Mouse (Mus musculus): ENCODE data around the gene Ifnlr1.
"Not testable (repeated sequence)": the region's sequence is repeated elsewhere in the genome, so short reads cannot be mapped to it uniquely, and the experiment has no call there.

Gene Ifnlr1

GRCm38 (mm10) chr4:135684731-135685130 is 1.4 kb upstream of the Ifnlr1 start:
- DNase-seq (ENCODE audit: low spot score in 2 of 2), result no peak

- no peak for DNase-seq (ENCODE audit: low spot score in 2 of 2)
These were observed 474 bp downstream of the Ifnlr1 start for GRCm38 (mm10) chr4:135686568-135686953.

GRCm38 (mm10) chr4:135689797-135690196 is 3.7 kb downstream of the Ifnlr1 start:
- no peak for DNase-seq (ENCODE audit: low spot score in 2 of 2)

GRCm38 (mm10) chr4:135690241-135690640 is 4.2 kb downstream of the Ifnlr1 start:
- DNase-seq (ENCODE audit: low spot score in 2 of 2), result no peak

- DNase-seq (ENCODE audit: low spot score in 2 of 2), result no peak
These were observed 6.8 kb downstream of the Ifnlr1 start for GRCm38 (mm10) chr4:135692916-135693315.

GRCm38 (mm10) chr4:135698498-135698897 is 12.4 kb downstream of the Ifnlr1 start:
- no peak for DNase-seq (ENCODE audit: low spot score in 2 of 2)

GRCm38 (mm10) chr4:135703497-135703896 is 17.4 kb downstream of the Ifnlr1 start:
- no peak for DNase-seq (ENCODE audit: low spot score in 2 of 2)

- no peak for DNase-seq (ENCODE audit: low spot score in 2 of 2)
These were observed 17.9 kb downstream of the Ifnlr1 start for GRCm38 (mm10) chr4:135704016-135704415.

GRCm38 (mm10) chr4:135706045-135706444 is 20.0 kb downstream of the Ifnlr1 start:
- DNase-seq (ENCODE audit: low spot score in 2 of 2), result no peak

GRCm38 (mm10) chr4:135709072-135709564 is 23.0 kb downstream of the Ifnlr1 start:
- DNase-seq (ENCODE audit: low spot score in 2 of 2), result peak; percentile 57 to 71

GRCm38 (mm10) chr4:135709621-135710020 is 23.5 kb downstream of the Ifnlr1 start:
- no peak for DNase-seq (ENCODE audit: low spot score in 2 of 2)

GRCm38 (mm10) chr4:135710392-135710791 is 24.3 kb downstream of the Ifnlr1 start:
- no peak for DNase-seq (ENCODE audit: low spot score in 2 of 2)

- DNase-seq (ENCODE audit: low spot score in 2 of 2), result no peak
These were observed 28.7 kb downstream of the Ifnlr1 start for GRCm38 (mm10) chr4:135714776-135715175.

GRCm38 (mm10) chr4:135716438-135716837 is 30.4 kb downstream of the Ifnlr1 start:
- not testable (repeated sequence) for DNase-seq (ENCODE audit: low spot score in 2 of 2)

GRCm38 (mm10) chr4:135722540-135723290 is 36.6 kb downstream of the Ifnlr1 start:
- no peak for DNase-seq (ENCODE audit: low spot score in 2 of 2)

- DNase-seq (ENCODE audit: low spot score in 2 of 2), result no peak
These were observed 40.3 kb downstream of the Ifnlr1 start for GRCm38 (mm10) chr4:135726416-135726815.

- no peak for DNase-seq (ENCODE audit: low spot score in 2 of 2)
These were observed 41.7 kb downstream of the Ifnlr1 start, which contains the start of gene Il22ra1 for GRCm38 (mm10) chr4:135727817-135728216. Gene Il22ra1 (plus strand): TSS chr4:135728172.

- DNase-seq (ENCODE audit: low spot score in 2 of 2), result no peak
These were observed 44.1 kb downstream of the Ifnlr1 start for GRCm38 (mm10) chr4:135730204-135730603.

GRCm38 (mm10) chr4:135730951-135731350 is 44.9 kb downstream of the Ifnlr1 start:
- DNase-seq (ENCODE audit: low spot score in 2 of 2), result no peak

- DNase-seq (ENCODE audit: low spot score in 2 of 2), result no peak
These were observed 47.8 kb downstream of the Ifnlr1 start for GRCm38 (mm10) chr4:135733901-135734300.

- no peak for DNase-seq (ENCODE audit: low spot score in 2 of 2)
These were observed 50.8 kb downstream of the Ifnlr1 start for GRCm38 (mm10) chr4:135736903-135737302.

GRCm38 (mm10) chr4:135738237-135738636 is 52.1 kb downstream of the Ifnlr1 start:
- DNase-seq (ENCODE audit: low spot score in 2 of 2), result no peak

- no peak for DNase-seq (ENCODE audit: low spot score in 2 of 2)
These were observed 53.1 kb downstream of the Ifnlr1 start for GRCm38 (mm10) chr4:135739148-135739547.

- DNase-seq (ENCODE audit: low spot score in 2 of 2), result no peak
These were observed 53.6 kb downstream of the Ifnlr1 start for GRCm38 (mm10) chr4:135739672-135740071.
